8 mouse cellular contexts compared by ENCODE assay signal in the genomic region with DNA sequence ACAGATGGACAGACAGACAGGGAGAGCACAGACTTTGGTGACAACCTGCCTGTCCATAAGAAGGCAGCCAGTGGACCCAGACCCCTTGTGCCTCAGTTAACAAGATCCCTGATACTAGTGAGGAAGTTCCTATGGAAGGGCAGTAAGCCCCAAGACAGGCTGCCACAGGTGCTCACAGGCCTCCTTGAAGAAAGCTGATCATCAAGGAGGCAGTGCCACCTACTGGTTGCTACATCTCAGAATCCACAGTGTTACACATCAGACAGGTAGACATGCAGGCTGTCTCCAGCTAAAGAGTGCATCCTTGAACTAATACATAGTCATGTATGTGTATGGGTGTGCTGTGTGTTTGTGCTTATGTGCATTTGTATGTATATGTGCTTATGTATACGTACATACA. TPM values are rescaled to one million over a fixed set of nuclear protein-coding genes. Genes with fewer than 3 reads are reported as not detected.
DNase-seq lines count a peak whose midpoint lies in the region; ATAC-seq and TF ChIP-seq lines count a peak whose summit lies in the region.

No protein-coding gene starts in this region.

- H3K27me3 ChIP-seq in hindbrain, embryonic 12.5 days: no peaks in the 10 kb centered on the region
- no peaks in the 10 kb centered on the region for H3K27me3 ChIP-seq in midbrain, embryonic 14.5 days (ENCODE audit: control insufficient read depth, insufficient read depth, low read length)

- H3K9ac ChIP-seq in hindbrain, embryonic 12.5 days: no peak overlapping the region
- H3K9ac ChIP-seq in midbrain, embryonic 14.5 days (replicated peaks; ENCODE audit: low read length): no peak overlapping the region

- TF ChIP-seq CTCF in embryonic fibroblast, embryonic 13.5 days (IDR thresholded peaks at IDR 0.05; ENCODE audit: borderline replicate concordance, insufficient read depth, low read length): peak; percentile 39; the same call in 1 of the 2 replicates

- DNase-seq in heart, adult 8-10 months (ENCODE audit: low spot score): peak; percentile 50
- no peak for DNase-seq in heart, adult 11 months
- peak; percentile 20 for DNase-seq in adrenal gland, postnatal 25 days
- DNase-seq in left cerebral cortex, adult 18-20 months (ENCODE audit: low spot score in 2 of 2): peak; percentile 74 to 75
- peak; percentile 89 for DNase-seq in midbrain, embryonic 14.5 days
- DNase-seq in spleen, postnatal 10 days (ENCODE audit: low spot score in 2 of 2): peak; percentile 26 to 67

- WGBS in hindbrain, embryonic 12.5 days: 92% methylated on average over 1 of the region's 1 CpGs
- WGBS in midbrain, embryonic 14.5 days: 77% methylated on average over 1 of the region's 1 CpGs

- H3K36me3 ChIP-seq in hindbrain, embryonic 12.5 days: peaks cover 55% of the 10 kb centered on the region
- peaks cover 29% of the 10 kb centered on the region for H3K36me3 ChIP-seq in midbrain, embryonic 14.5 days (ENCODE audit: control insufficient read depth, insufficient read depth, low read length)

- no peak for TF ChIP-seq POLR2A in embryonic fibroblast, embryonic 13.5 days (IDR thresholded peaks at IDR 0.05; ENCODE audit: low read depth, low read length)

- H3K4me1 ChIP-seq in embryonic fibroblast, embryonic 13.5 days (ENCODE audit: control insufficient read depth, insufficient read depth, low read length): no peaks in the 10 kb centered on the region
- H3K4me1 ChIP-seq in hindbrain, embryonic 12.5 days: no peaks in the 10 kb centered on the region
- no peaks in the 10 kb centered on the region for H3K4me1 ChIP-seq in midbrain, embryonic 14.5 days (ENCODE audit: control insufficient read depth, insufficient read depth, low read length)

- no peak overlapping the region for H3K27ac ChIP-seq in embryonic fibroblast, embryonic 13.5 days (ENCODE audit: insufficient read depth, low read length)
- no peak overlapping the region for H3K27ac ChIP-seq in hindbrain, embryonic 12.5 days
- H3K27ac ChIP-seq in midbrain, embryonic 14.5 days (replicated peaks; ENCODE audit: low read depth, low read length): no peak overlapping the region

- ATAC-seq in hindbrain, embryonic 12.5 days (ENCODE audit: low FRiP score): peak; percentile 40; the same call in 1 of the 2 replicates
- peak; percentile 55; the same call in 1 of the 2 replicates for ATAC-seq in midbrain, embryonic 14.5 days (ENCODE audit: low FRiP score, low TSS enrichment)

- H3K4me3 ChIP-seq in embryonic fibroblast, embryonic 13.5 days (ENCODE audit: insufficient read depth, low read length): no peak overlapping the region
- H3K4me3 ChIP-seq in hindbrain, embryonic 12.5 days: no peak overlapping the region
- H3K4me3 ChIP-seq in midbrain, embryonic 14.5 days (replicated peaks; ENCODE audit: low read depth, low read length): no peak overlapping the region

- H3K4me2 ChIP-seq in hindbrain, embryonic 12.5 days (replicated peaks): no peak overlapping the region
- H3K4me2 ChIP-seq in midbrain, embryonic 14.5 days (ENCODE audit: low read length): no peak overlapping the region

- no peaks in the 10 kb centered on the region for H3K9me3 ChIP-seq in hindbrain, embryonic 12.5 days (replicated peaks)
- H3K9me3 ChIP-seq in midbrain, embryonic 14.5 days (ENCODE audit: control insufficient read depth, low read length): no peaks in the 10 kb centered on the region

RNA-seq across cellular contexts. Expression of a gene that starts 29.2 kb away (rescaled TPM):
- total RNA-seq in heart, adult 8-10 months (2022): 10 to 100 TPM in 2 of 4 experiments, 1 to 10 TPM in 2; 9.0 to 11.3 (median 10.4) TPM
- total RNA-seq in adrenal gland, postnatal 25 days (2021): 17.2 and 23.1 TPM in 2 replicates
- polyA plus RNA-seq in embryonic fibroblast, embryonic 13.5 days (2011; ENCODE audit: insufficient read length, low read depth, missing spikeins): 21.3 and 22.6 TPM in 2 replicates
- polyA plus RNA-seq in hindbrain, embryonic 12.5 days (2016; fragmentation: Nextera tagmentation; extraction: Ambion mirVana): 39.9 and 44.8 TPM in 2 replicates
- 10 to 100 TPM; 14.3 to 19.3 TPM for total RNA-seq in left cerebral cortex, adult 18-20 months (2021)
- 29.8 and 30.3 TPM in 2 replicates for polyA plus RNA-seq in midbrain, embryonic 14.5 days (2014; fragmentation: Nextera tagmentation; extraction: Ambion mirVana)

RNA-seq across cellular contexts. Expression of a gene that starts 29.3 kb away (rescaled TPM):
- total RNA-seq in heart, adult 8-10 months (2022): 10 to 100 TPM in 2 of 4 experiments, 1 to 10 TPM in 2; 9.4 to 11.1 (median 10.1) TPM
- 23.5 and 29.0 TPM in 2 replicates for total RNA-seq in adrenal gland, postnatal 25 days (2021)
- polyA plus RNA-seq in embryonic fibroblast, embryonic 13.5 days (2011; ENCODE audit: insufficient read length, low read depth, missing spikeins): 13.2 and 13.8 TPM in 2 replicates
- 31.1 and 32.1 TPM in 2 replicates for polyA plus RNA-seq in hindbrain, embryonic 12.5 days (2016; fragmentation: Nextera tagmentation; extraction: Ambion mirVana)
- 1 to 10 TPM; 6.5 to 7.8 TPM for total RNA-seq in left cerebral cortex, adult 18-20 months (2021)
- 16.5 and 18.8 TPM in 2 replicates for polyA plus RNA-seq in midbrain, embryonic 14.5 days (2014; fragmentation: Nextera tagmentation; extraction: Ambion mirVana)

RNA-seq across cellular contexts. Expression of a gene that starts 39.5 kb away (rescaled TPM):
- 10 to 100 TPM; 11.3 to 16.0 (median 14.6) TPM for total RNA-seq in heart, adult 8-10 months (2022)
- 17.8 and 18.4 TPM in 2 replicates for total RNA-seq in adrenal gland, postnatal 25 days (2021)
- polyA plus RNA-seq in embryonic fibroblast, embryonic 13.5 days (2011; ENCODE audit: insufficient read length, low read depth, missing spikeins): 5.1 and 8.3 TPM in 2 replicates
- polyA plus RNA-seq in hindbrain, embryonic 12.5 days (2016; fragmentation: Nextera tagmentation; extraction: Ambion mirVana): 18.9 and 20.9 TPM in 2 replicates
- total RNA-seq in left cerebral cortex, adult 18-20 months (2021): 10 to 100 TPM in 1 of 2 experiments, 1 to 10 TPM in 1; 9.5 to 12.2 TPM
- 20.3 and 22.5 TPM in 2 replicates for polyA plus RNA-seq in midbrain, embryonic 14.5 days (2014; fragmentation: Nextera tagmentation; extraction: Ambion mirVana)
